Mouse (Mus musculus) testis, adult 2 months (tissue): ENCODE measurements around the gene Asf1b.
A peak's percentile ranks its signal among the peaks of the same experiment; 100 is the strongest.

Experiments used
- CTCF ChIP-seq: fragments of 200-500 bp; IDR thresholded peaks from 2 replicates; pipeline ENCODE4 v1.5.1; 2012; ENCODE audit warnings: low read depth, mild to moderate bottlenecking, inconsistent platforms, low read length, moderate library complexity; ENCODE audit not compliant: control insufficient read depth, insufficient read depth, insufficient replicate concordance
- POLR2A ChIP-seq: fragments of 200-500 bp; IDR thresholded peaks from 2 replicates; pipeline ENCODE4 v1.6.1; 2012; ENCODE audit warnings: low read depth, mild to moderate bottlenecking, inconsistent platforms, low read length, moderate library complexity; ENCODE audit not compliant: control insufficient read depth

- TF ChIP-seq CTCF (no peak), POLR2A (peak; percentile 55; the same call in 1 of the 2 replicates)
Observed at GRCm38 (mm10) chr8:84004533-84005201, 49.4 kb downstream of the Asf1b start.
